Comparison of ENCODE assay signal across 8 mouse cellular contexts in the genomic region with DNA sequence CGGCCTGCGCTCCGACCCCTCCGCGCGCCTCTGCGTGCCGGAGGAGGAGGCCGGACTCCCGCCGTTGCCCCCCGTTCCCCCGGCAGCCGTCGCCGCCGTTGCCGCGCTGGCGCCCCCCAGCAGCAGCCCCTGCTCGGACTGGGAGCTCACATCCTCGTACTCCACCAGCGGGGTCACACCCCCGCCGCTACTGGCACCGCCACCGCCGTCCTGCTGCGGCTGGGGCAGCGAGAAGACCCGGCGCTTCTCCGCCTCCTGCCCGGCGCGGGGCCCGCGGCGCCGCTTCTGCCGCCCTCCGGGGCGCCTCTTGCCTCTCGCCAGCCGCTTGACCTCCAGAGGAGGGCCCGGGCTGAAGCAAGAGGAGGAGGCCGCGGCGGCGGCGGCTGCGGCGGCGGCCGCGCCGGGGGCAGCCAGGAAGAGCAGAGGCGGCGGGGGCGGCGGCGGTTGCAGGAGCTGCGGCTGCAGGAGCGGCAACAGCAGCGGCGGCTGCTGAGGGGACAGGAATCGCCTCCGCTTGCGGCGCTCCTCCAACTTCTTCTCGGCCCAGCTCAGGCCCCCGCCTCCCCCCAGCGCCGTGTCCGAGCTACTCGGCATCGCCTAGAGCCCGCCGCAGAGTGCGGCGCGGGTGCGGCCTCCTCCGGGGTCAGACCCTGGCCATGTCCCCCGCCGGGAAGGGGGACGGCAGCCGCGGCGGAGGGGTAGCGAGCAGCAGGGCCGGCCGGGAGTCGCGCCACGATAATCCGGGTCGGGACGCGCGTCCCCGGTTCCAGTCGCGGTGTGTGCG. TPM values are rescaled to one million over a fixed set of nuclear protein-coding genes. Genes with fewer than 3 reads are reported as not detected.
DNase-seq lines count a peak whose midpoint lies in the region; ATAC-seq and TF ChIP-seq lines count a peak whose summit lies in the region.

No protein-coding gene starts in this region.

- TF ChIP-seq POLR2A in embryonic fibroblast, embryonic 13.5 days (IDR thresholded peaks at IDR 0.05; ENCODE audit: low read depth, low read length), result no peak

- no peak for TF ChIP-seq CTCF in embryonic fibroblast, embryonic 13.5 days (IDR thresholded peaks at IDR 0.05; ENCODE audit: borderline replicate concordance, insufficient read depth, low read length)
- TF ChIP-seq CTCF in liver, postnatal 0 days (IDR thresholded peaks at IDR 0.05; ENCODE audit: low read depth), result no peak

- H3K4me2 ChIP-seq in heart, embryonic 15.5 days, result peak overlapping the region; percentile 84
- peak overlapping the region; percentile 64 for H3K4me2 ChIP-seq in liver, postnatal 0 days (ENCODE audit: low read depth, low read length)

- peak; percentile 13; the same call in 1 of the 2 replicates for ATAC-seq in heart, embryonic 15.5 days (replicated peaks; ENCODE audit: insufficient number of reproducible peaks, insufficient read depth, low FRiP score, low read depth)
- ATAC-seq in liver, postnatal 0 days, result peak; percentile 2

- peak overlapping the region; percentile 96 for H3K9ac ChIP-seq in heart, embryonic 15.5 days
- H3K9ac ChIP-seq in liver, postnatal 0 days (replicated peaks), result peak overlapping the region; percentile 93

- no peaks in the 10 kb centered on the region for H3K4me1 ChIP-seq in embryonic fibroblast, embryonic 13.5 days (ENCODE audit: control insufficient read depth, insufficient read depth, low read length)
- H3K4me1 ChIP-seq in heart, embryonic 15.5 days (replicated peaks), result peaks cover 7% of the 10 kb centered on the region
- peaks cover 6% of the 10 kb centered on the region for H3K4me1 ChIP-seq in liver, postnatal 0 days (ENCODE audit: insufficient read depth)

- H3K27ac ChIP-seq in embryonic fibroblast, embryonic 13.5 days (ENCODE audit: insufficient read depth, low read length), result peak overlapping the region; percentile 95
- peak overlapping the region; percentile 98 for H3K27ac ChIP-seq in heart, embryonic 15.5 days
- H3K27ac ChIP-seq in liver, postnatal 0 days (ENCODE audit: low read depth), result peak overlapping the region; percentile 94

- under 1% methylated on average over 86 of the region's 105 CpGs for WGBS in heart, embryonic 15.5 days
- under 1% methylated on average over 77 of the region's 105 CpGs for WGBS in liver, postnatal 0 days (ENCODE audit: insufficient replicate concordance)

- TF ChIP-seq EP300 in liver, postnatal 0 days (IDR thresholded peaks at IDR 0.05; ENCODE audit: low read depth), result no peak

- no peaks in the 10 kb centered on the region for H3K9me3 ChIP-seq in heart, embryonic 15.5 days (replicated peaks)
- no peaks in the 10 kb centered on the region for H3K9me3 ChIP-seq in liver, postnatal 0 days (ENCODE audit: low read length)

- H3K36me3 ChIP-seq in heart, embryonic 15.5 days, result peaks cover 4% of the 10 kb centered on the region; the same call in 1 of the 2 replicates
- H3K36me3 ChIP-seq in liver, postnatal 0 days (replicated peaks; ENCODE audit: insufficient read depth, low read length), result no peaks in the 10 kb centered on the region

- peak; percentile 62 to 71 for DNase-seq in B cell, adult 2 months
- peak; percentile 20 to 35 for DNase-seq in adrenal gland, postnatal 4 days (ENCODE audit: low spot score in 2 of 2)
- DNase-seq in kidney, postnatal 36 days, result peak; percentile 13 to 65
- DNase-seq in liver, postnatal 0 days, result peak; percentile 63
- peak; percentile 45 for DNase-seq in ovary, postnatal 14 days (ENCODE audit: low spot score)
- peak; percentile 69 for DNase-seq in thymus, postnatal 25 days

- peak overlapping the region; percentile 96 for H3K4me3 ChIP-seq in embryonic fibroblast, embryonic 13.5 days (ENCODE audit: insufficient read depth, low read length)
- H3K4me3 ChIP-seq in heart, embryonic 15.5 days, result peak overlapping the region; percentile 96
- peak overlapping the region; percentile 97 for H3K4me3 ChIP-seq in liver, postnatal 0 days (ENCODE audit: low read depth, low read length)

- no peaks in the 10 kb centered on the region for H3K27me3 ChIP-seq in heart, embryonic 15.5 days
- H3K27me3 ChIP-seq in liver, postnatal 0 days (ENCODE audit: insufficient read depth, low read length), result no peaks in the 10 kb centered on the region

RNA-seq across cellular contexts. Expression of a gene that starts 0.6 kb away (rescaled TPM):
- 10 to 100 TPM; 62.6 to 68.6 TPM for total RNA-seq in adrenal gland, postnatal 4 days (2021)
- polyA plus RNA-seq in embryonic fibroblast, embryonic 13.5 days (2011; ENCODE audit: insufficient read length, low read depth, missing spikeins), result 53.4 and 57.8 TPM in 2 replicates
- polyA plus RNA-seq in heart, embryonic 15.5 days (2015; fragmentation: Nextera tagmentation; extraction: Ambion mirVana), result 9.5 and 9.8 TPM in 2 replicates
- 5.0 and 6.6 TPM in 2 replicates for polyA plus RNA-seq in liver, postnatal 0 days (2015; fragmentation: Nextera tagmentation; extraction: Ambion mirVana)

Comparison
In these comparisons a context has a peak if more than half of its experiments do, and no peak if none do; other contexts are left out.
1. Peak in every context shown above with its lines: DNase-seq, ATAC-seq, H3K4me3 ChIP-seq and H3K27ac ChIP-seq.